Mouse (Mus musculus) kidney, adult 10 weeks (tissue): Measurements from ENCODE around the gene Panx2. TPM values are rescaled to one million over a fixed set of nuclear protein-coding genes. Genes with fewer than 3 reads are reported as not detected.

ENCODE experiments used
- polyA plus RNA-seq: library from polyadenylated mRNA; stranded (reverse); fragments of 350-450 nt; fragmentation: Illumina TruSeq; extraction: RNeasy Lipid Tissue Mini Kit (QIAGEN cat#74804); gene quantifications from one replicate; pipeline ENCODE4 v1.2.3, GENCODE M21; 2014; ENCODE audit warnings: low read depth, low replicate concordance

Panx2 gene
- not detected for polyA plus RNA-seq

DNA sequence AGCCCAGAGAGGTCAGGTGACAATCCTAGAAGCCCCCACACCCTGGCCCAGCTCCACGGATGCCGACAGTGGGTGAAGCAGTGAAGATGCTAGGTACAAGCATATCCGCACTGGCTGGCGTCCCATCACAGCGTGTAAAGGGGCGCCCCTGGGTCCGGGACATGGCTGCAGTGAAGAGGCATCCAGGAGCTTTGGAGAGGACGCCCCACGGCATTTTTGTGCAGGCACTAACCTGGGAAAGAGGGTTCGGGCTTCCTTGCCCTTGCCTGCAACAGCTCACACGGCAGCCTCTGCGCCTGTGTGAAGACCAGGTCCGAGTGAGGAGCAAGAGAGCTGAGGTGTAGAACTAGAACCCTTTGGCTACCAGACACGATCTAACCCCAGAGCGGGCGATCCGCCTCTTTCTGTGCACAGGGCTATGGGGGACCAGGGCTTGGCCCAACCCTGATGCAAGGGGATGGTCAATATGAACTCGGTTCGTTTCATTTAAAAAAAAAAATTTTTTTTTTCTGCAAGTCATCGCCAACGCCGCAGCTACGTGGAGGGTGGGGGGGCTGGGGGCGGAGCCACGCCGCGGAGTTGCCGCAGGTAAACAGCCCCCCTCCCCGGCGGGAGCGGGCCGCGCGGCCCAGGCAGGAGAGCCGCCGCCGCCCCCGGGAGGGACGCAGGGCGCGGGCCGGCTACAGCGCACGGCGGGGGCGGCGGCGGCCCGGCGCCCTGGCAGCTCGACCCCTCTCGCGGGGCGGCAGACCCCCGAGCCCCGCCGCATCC, at the start of gene Panx2:
Panx2 (plus strand) TSS at position 574 of the 771 bp plus-strand sequence.

DNA sequence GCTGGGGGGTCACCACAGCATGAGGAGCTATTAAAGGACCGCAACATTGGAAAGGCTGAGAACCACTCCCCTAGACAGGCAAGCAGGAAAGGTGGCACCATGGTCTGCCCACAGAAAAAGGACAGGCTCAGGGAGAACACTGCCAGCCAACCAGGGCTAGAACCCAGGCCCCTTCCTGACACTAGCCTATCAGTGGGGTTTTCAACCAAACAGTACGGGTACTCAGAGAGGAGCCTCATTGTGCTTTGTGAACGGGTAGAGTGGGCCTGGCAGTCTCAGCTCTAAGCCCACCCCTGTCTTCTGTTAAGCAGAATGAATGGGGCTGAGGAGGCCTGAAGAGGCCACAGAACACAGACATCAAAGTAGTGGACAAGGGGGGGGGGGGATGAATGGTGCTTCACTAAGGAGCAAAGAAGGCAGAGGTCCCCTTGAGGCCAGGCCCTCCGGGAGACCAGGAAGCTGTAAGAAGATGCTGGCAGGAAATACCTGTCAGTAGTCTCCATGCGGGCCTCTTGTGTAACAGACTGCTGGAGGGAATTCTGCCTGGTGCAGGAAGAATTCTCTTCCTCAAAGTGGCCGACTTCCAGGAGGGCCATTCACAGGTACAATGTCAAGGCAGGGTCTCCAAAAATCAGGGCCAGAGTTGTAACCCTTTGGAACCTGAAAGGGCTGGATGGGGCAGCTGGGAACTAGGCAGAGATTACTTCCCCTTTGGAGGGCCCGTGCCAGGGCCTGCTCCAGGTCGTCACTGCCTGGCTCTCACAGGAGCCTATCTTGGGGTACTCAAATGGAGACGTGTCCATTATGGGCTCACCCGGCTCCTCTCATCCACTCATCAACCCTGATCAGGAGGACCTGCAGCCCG, 15.3 kb downstream of the Panx2 start, which contains the start of gene Trabd:
Trabd (plus strand) TSS at position 512 of the 865 bp plus-strand sequence.

DNA sequence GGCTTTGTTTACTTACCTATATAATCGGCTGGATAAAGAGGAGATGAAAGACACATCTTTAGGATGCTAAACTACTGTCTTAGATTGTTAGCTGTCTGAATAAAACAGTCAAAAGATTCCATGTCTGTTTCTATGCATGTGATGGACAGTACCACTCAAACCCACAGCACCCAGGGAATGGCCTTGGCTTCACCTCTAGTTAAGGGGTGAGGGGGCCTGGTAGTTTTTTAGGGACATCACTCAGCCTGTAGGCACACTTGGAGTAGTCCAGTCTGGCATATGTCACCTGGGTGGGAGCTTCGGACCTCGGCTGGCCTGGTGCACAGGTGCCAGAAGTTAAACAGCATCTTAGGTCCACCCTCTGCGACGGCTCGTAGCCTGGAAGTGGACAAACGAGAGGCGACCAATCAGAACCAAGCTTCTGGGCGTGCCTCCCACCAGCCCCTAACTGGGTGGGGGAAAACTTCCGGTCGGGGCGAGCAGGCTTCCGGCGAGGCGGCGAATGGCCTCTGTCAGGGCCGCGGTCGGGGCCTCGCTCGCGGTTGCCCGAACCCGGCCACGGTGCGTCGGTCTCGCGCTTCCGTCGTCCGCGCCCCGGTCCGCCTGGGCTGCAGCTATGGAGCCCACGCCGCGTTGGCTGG, 29.2 kb downstream of the Panx2 start, which contains the start of gene Selenoo:
Selenoo (plus strand) TSS at position 478 of the 641 bp plus-strand sequence.

DNA sequence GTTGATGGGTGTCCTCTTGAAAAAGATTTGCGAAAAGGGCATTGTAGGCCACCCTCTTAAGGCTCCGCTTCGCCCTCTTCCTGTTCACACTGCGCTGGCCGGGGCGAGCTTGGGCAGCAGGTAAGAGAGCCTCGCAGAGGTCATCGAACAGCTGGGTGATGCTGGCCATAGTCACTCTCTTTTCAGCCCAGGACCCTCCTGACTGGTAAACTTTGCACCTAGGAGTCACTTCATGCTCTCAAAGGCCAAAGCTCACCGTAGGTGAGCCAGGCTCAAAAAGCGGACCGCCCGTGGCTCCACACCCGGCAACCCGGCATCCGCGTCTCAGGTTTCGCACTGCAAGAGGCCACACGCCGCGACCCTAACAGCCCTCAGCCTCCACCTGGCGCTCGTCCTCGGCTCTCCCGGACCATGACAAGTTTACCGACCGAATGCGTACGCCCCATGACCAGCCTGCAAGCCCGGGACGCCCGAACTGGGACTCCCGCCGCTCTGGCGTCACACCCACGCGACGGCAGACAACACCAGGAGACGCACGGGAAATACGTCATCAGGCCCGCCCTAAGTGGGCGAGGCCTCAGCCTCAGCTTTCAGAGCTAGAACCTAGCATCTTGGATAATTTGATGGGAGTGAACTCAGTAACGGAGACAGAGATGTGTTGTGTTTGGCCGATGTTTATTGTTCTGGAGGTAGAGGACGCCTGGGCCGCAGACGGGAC, 63.3 kb downstream of the Panx2 start, which contains the start of gene Tubgcp6:
Tubgcp6 (minus strand) TSS at position 464 of the 718 bp plus-strand sequence.

Other genes starting within 250 kb of the Panx2 start
- 3.8 TPM for gene Alg12, start 240.4 kb upstream of the Panx2 start, polyA plus RNA-seq
- 7.0 TPM for gene Creld2, start 240.1 kb upstream of the Panx2 start, polyA plus RNA-seq
- gene Pim3, start 197.5 kb upstream of the Panx2 start, polyA plus RNA-seq: 4.6 TPM
- not detected for gene Ttll8, start 105.3 kb upstream of the Panx2 start, polyA plus RNA-seq
- not detected for gene Mlc1, start 80.7 kb upstream of the Panx2 start, polyA plus RNA-seq
- not detected for gene Mov10l1, start 76.8 kb upstream of the Panx2 start, polyA plus RNA-seq
- gene Trabd, start 15.4 kb downstream of the Panx2 start, polyA plus RNA-seq: 3.3 TPM
- gene Selenoo, start 29.4 kb downstream of the Panx2 start, polyA plus RNA-seq: 5.5 TPM
- 0.81 TPM for gene Tubgcp6, start 63.4 kb downstream of the Panx2 start, polyA plus RNA-seq
- 0.32 TPM for gene Hdac10, start 69.0 kb downstream of the Panx2 start, polyA plus RNA-seq
- gene Mapk12, start 81.0 kb downstream of the Panx2 start, polyA plus RNA-seq: 0.97 TPM
- not detected for gene Mapk11, start 89.9 kb downstream of the Panx2 start, polyA plus RNA-seq
- 6.3 TPM for gene Plxnb2, start 121.1 kb downstream of the Panx2 start, polyA plus RNA-seq
- gene Dennd6b, start 136.8 kb downstream of the Panx2 start, polyA plus RNA-seq: 0.12 TPM
- 8.4 TPM for gene Ppp6r2, start 151.8 kb downstream of the Panx2 start, polyA plus RNA-seq